Mouse (Mus musculus): Measurements from ENCODE around the gene Acsf3.

DNA sequence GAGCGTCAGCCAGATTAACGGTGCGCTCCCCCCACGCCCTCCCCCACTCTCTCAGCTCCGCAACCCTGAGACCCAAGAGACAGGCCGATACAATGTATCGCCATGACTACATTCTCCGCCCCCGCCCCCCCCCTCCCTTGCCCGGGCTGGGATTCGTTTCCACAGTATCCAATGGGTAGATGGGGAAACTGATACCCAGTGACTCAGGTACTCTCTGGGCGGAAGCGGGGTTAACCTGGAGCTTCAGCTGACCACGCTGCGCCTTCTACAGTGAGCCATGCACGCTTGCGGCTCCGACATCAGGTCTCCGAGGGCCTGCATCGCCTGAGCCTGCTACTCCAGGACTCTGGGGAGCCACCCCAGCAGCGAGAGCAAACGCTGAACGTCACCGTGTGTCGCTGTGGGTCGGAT is 89.4 kb downstream of the Acsf3 start:
- TF ChIP-seq POLR2A (IDR thresholded peaks at IDR 0.05; ENCODE audit: insufficient read depth, low read depth, low read length) (no peak), CTCF (IDR thresholded peaks at IDR 0.05; ENCODE audit: insufficient read depth, low read depth, low read length) (no peak)

Measured in olfactory bulb, adult 2 months (tissue).